Mouse (Mus musculus): Measurements from ENCODE around the gene Cpd. TPM values are rescaled to one million over a fixed set of nuclear protein-coding genes. Genes with fewer than 3 reads are reported as not detected.

The Cpd gene
- polyA plus RNA-seq, 1 experiment from 2014 or later = 16.0 TPM

GRCm38 (mm10) chr11:76744550-76744949, 102.3 kb downstream of the Cpd start:
- peaks cover 15% of the 10 kb centered on the region for H3K36me3 ChIP-seq (ENCODE audit: control insufficient read depth, insufficient read depth, low read length)
- 80% methylated on average over 7 of the region's 7 CpGs for WGBS
- H3K27me3 ChIP-seq (ENCODE audit: control insufficient read depth, insufficient read depth, low read length) = no peaks in the 10 kb centered on the region
- ATAC-seq (ENCODE audit: low FRiP score) (no peak), DNase-seq (ENCODE audit: low spot score) (no peak)
- no peaks in the 10 kb centered on the region for H3K4me1 ChIP-seq (replicated peaks; ENCODE audit: control insufficient read depth, insufficient read depth, low read length)
- H3K4me2 ChIP-seq (replicated peaks; ENCODE audit: low read depth, low read length) = no peak overlapping the region
- H3K27ac ChIP-seq (ENCODE audit: low read depth, low read length) = no peak overlapping the region
- H3K9ac ChIP-seq (ENCODE audit: low read depth, low read length) = no peak overlapping the region
- no peak overlapping the region for H3K4me3 ChIP-seq (ENCODE audit: low read depth, low read length)
- H3K9me3 ChIP-seq (ENCODE audit: control insufficient read depth, low read length) = no peaks in the 10 kb centered on the region

- H3K4me3 ChIP-seq (ENCODE audit: low read depth, low read length) = no peak overlapping the region
- no peaks in the 10 kb centered on the region for H3K4me1 ChIP-seq (replicated peaks; ENCODE audit: control insufficient read depth, insufficient read depth, low read length)
- DNase-seq (ENCODE audit: low spot score) (no peak), ATAC-seq (ENCODE audit: low FRiP score) (no peak)
- 98% methylated on average over 7 of the region's 7 CpGs for whole genome bisulfite sequencing
- no peak overlapping the region for H3K9ac ChIP-seq (ENCODE audit: low read depth, low read length)
- no peak overlapping the region for H3K27ac ChIP-seq (ENCODE audit: low read depth, low read length)
- H3K4me2 ChIP-seq (replicated peaks; ENCODE audit: low read depth, low read length) = no peak overlapping the region
- H3K9me3 ChIP-seq (ENCODE audit: control insufficient read depth, low read length) = no peaks in the 10 kb centered on the region
- no peaks in the 10 kb centered on the region for H3K27me3 ChIP-seq (ENCODE audit: control insufficient read depth, insufficient read depth, low read length)
- H3K36me3 ChIP-seq (ENCODE audit: control insufficient read depth, insufficient read depth, low read length) = peaks cover 11% of the 10 kb centered on the region
These were observed 104.3 kb downstream of the Cpd start for GRCm38 (mm10) chr11:76742511-76742910.

- DNase-seq (ENCODE audit: low spot score) (peak; percentile 40), ATAC-seq (ENCODE audit: low FRiP score) (no peak)
- Histone ChIP-seq H3K4me1 (replicated peaks; ENCODE audit: control insufficient read depth, insufficient read depth, low read length) (no peaks in the 10 kb centered on the region), H3K4me3 (ENCODE audit: low read depth, low read length) (no peak overlapping the region), H3K9ac (ENCODE audit: low read depth, low read length) (no peak overlapping the region), H3K4me2 (replicated peaks; ENCODE audit: low read depth, low read length) (no peak overlapping the region), H3K36me3 (ENCODE audit: control insufficient read depth, insufficient read depth, low read length) (peaks cover 5% of the 10 kb centered on the region; the same call in 1 of the 2 replicates), H3K27me3 (ENCODE audit: control insufficient read depth, insufficient read depth, low read length) (no peaks in the 10 kb centered on the region), H3K9me3 (ENCODE audit: control insufficient read depth, low read length) (no peaks in the 10 kb centered on the region), H3K27ac (ENCODE audit: low read depth, low read length) (no peak overlapping the region)
- 76% methylated on average over 6 of the region's 6 CpGs for WGBS
These were observed 107.7 kb downstream of the Cpd start for GRCm38 (mm10) chr11:76739125-76739524.

GRCm38 (mm10) chr11:76735753-76736324, 111.0 kb downstream of the Cpd start:
- Histone ChIP-seq H3K4me2 (replicated peaks; ENCODE audit: low read depth, low read length) (no peak overlapping the region), H3K36me3 (ENCODE audit: control insufficient read depth, insufficient read depth, low read length) (no peaks in the 10 kb centered on the region; the same call in 1 of the 2 replicates), H3K4me1 (replicated peaks; ENCODE audit: control insufficient read depth, insufficient read depth, low read length) (no peaks in the 10 kb centered on the region), H3K9me3 (ENCODE audit: control insufficient read depth, low read length) (no peaks in the 10 kb centered on the region), H3K27me3 (ENCODE audit: control insufficient read depth, insufficient read depth, low read length) (no peaks in the 10 kb centered on the region), H3K4me3 (ENCODE audit: low read depth, low read length) (no peak overlapping the region), H3K9ac (ENCODE audit: low read depth, low read length) (no peak overlapping the region), H3K27ac (ENCODE audit: low read depth, low read length) (no peak overlapping the region)
- WGBS = 88% methylated on average over 4 of the region's 4 CpGs
- DNase-seq (ENCODE audit: low spot score) (no peak), ATAC-seq (ENCODE audit: low FRiP score) (no peak)

GRCm38 (mm10) chr11:76734560-76734959, 112.3 kb downstream of the Cpd start:
- Histone ChIP-seq H3K4me3 (ENCODE audit: low read depth, low read length) (no peak overlapping the region), H3K9ac (ENCODE audit: low read depth, low read length) (no peak overlapping the region), H3K27ac (ENCODE audit: low read depth, low read length) (no peak overlapping the region), H3K4me1 (replicated peaks; ENCODE audit: control insufficient read depth, insufficient read depth, low read length) (no peaks in the 10 kb centered on the region), H3K27me3 (ENCODE audit: control insufficient read depth, insufficient read depth, low read length) (no peaks in the 10 kb centered on the region), H3K9me3 (ENCODE audit: control insufficient read depth, low read length) (no peaks in the 10 kb centered on the region), H3K4me2 (replicated peaks; ENCODE audit: low read depth, low read length) (no peak overlapping the region), H3K36me3 (ENCODE audit: control insufficient read depth, insufficient read depth, low read length) (no peaks in the 10 kb centered on the region; the same call in 1 of the 2 replicates)
- DNase-seq (ENCODE audit: low spot score) (peak; percentile 27), ATAC-seq (ENCODE audit: low FRiP score) (no peak)
- WGBS = 48% methylated on average over 3 of the region's 3 CpGs

- no peak overlapping the region for H3K4me3 ChIP-seq (ENCODE audit: low read depth, low read length)
- DNase-seq (ENCODE audit: low spot score) (no peak), ATAC-seq (ENCODE audit: low FRiP score) (no peak)
- H3K4me1 ChIP-seq (replicated peaks; ENCODE audit: control insufficient read depth, insufficient read depth, low read length) = no peaks in the 10 kb centered on the region
- no peak overlapping the region for H3K9ac ChIP-seq (ENCODE audit: low read depth, low read length)
- no peaks in the 10 kb centered on the region; the same call in 1 of the 2 replicates for H3K36me3 ChIP-seq (ENCODE audit: control insufficient read depth, insufficient read depth, low read length)
- no peaks in the 10 kb centered on the region for H3K9me3 ChIP-seq (ENCODE audit: control insufficient read depth, low read length)
- H3K27me3 ChIP-seq (ENCODE audit: control insufficient read depth, insufficient read depth, low read length) = no peaks in the 10 kb centered on the region
- no peak overlapping the region for H3K27ac ChIP-seq (ENCODE audit: low read depth, low read length)
- H3K4me2 ChIP-seq (replicated peaks; ENCODE audit: low read depth, low read length) = no peak overlapping the region
- WGBS = 74% methylated on average over 3 of the region's 3 CpGs
These were observed 116.2 kb downstream of the Cpd start for GRCm38 (mm10) chr11:76730650-76731049.

Other genes starting within 250 kb of the Cpd start
- 35.8 and 41.7 TPM in 2 replicates for gene Abr, start 224.7 kb downstream of the Cpd start, polyA plus RNA-seq (2014; fragmentation: Nextera tagmentation; extraction: Ambion mirVana)
- gene Bhlha9, start 174.5 kb downstream of the Cpd start, polyA plus RNA-seq (2014; fragmentation: Nextera tagmentation; extraction: Ambion mirVana) = 0.19 TPM in 1 of 2 replicates, not detected in the other
- gene Trarg1, start 167.2 kb downstream of the Cpd start, polyA plus RNA-seq (2014; fragmentation: Nextera tagmentation; extraction: Ambion mirVana) = 0.14 TPM in 1 of 2 replicates, not detected in the other
- 28.3 and 28.4 TPM in 2 replicates for gene Gosr1, start 83.4 kb downstream of the Cpd start, polyA plus RNA-seq (2014; fragmentation: Nextera tagmentation; extraction: Ambion mirVana)
- 0.17 TPM in 1 of 2 replicates, not detected in the other for gene Tmigd1, start 55.1 kb upstream of the Cpd start, polyA plus RNA-seq (2014; fragmentation: Nextera tagmentation; extraction: Ambion mirVana)
- 164 and 193 TPM in 2 replicates for gene Blmh, start 77.8 kb upstream of the Cpd start, polyA plus RNA-seq (2014; fragmentation: Nextera tagmentation; extraction: Ambion mirVana)
- gene Slc6a4, start 151.6 kb upstream of the Cpd start, polyA plus RNA-seq (2014; fragmentation: Nextera tagmentation; extraction: Ambion mirVana) = 0.77 and 2.0 TPM in 2 replicates
- 57.0 and 67.4 TPM in 2 replicates for gene Nsrp1, start 231.4 kb upstream of the Cpd start, polyA plus RNA-seq (2014; fragmentation: Nextera tagmentation; extraction: Ambion mirVana)

Data from hindbrain, embryonic 11.5 days (tissue).